Mouse (Mus musculus): ENCODE measurements at regions not wholly inside any gene's neighbourhood (a gene's known extent, or its start where the extent isn't known, plus 50 kb on each side); places are given as distances from the start of the nearest gene placed in this dataset.

- no peak for DNase-seq (ENCODE audit: low read depth, low spot score)
Measured at GRCm38 (mm10) chrX:99593872-99594487, 122.9 kb upstream of the Pja1 start.

DNA sequence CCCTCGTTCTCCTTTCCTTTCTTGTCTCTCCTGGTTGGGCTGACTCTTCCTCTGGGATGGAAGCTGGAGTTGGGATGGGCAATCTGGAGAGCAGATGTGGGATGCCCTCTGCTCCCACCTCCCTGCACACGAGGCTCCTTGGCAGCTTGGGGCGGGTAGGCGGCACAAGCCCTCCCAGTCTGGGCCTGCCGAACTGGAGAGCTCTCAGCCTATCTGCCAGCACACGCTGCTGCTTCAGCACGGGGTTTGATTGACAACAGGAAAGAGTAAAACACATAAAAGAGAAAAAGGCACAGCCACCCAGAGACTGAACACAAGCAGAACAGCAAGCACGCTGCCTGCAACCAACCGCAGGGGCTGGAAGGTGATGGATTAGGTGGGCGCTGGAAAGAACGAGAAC lies 121.9 kb upstream of the Pja1 start:
- no peak for DNase-seq (ENCODE audit: low read depth, low spot score)

- no peak for DNase-seq (ENCODE audit: low read depth, low spot score)
Measured at GRCm38 (mm10) chrX:99587284-99587683, 116.2 kb upstream of the Pja1 start.

- DNase-seq (ENCODE audit: low read depth, low spot score), result no peak
Measured at GRCm38 (mm10) chrX:99586282-99586681, 115.2 kb upstream of the Pja1 start.

GRCm38 (mm10) chrX:99585703-99586102 lies 114.6 kb upstream of the Pja1 start:
- DNase-seq (ENCODE audit: low read depth, low spot score), result no peak

DNA sequence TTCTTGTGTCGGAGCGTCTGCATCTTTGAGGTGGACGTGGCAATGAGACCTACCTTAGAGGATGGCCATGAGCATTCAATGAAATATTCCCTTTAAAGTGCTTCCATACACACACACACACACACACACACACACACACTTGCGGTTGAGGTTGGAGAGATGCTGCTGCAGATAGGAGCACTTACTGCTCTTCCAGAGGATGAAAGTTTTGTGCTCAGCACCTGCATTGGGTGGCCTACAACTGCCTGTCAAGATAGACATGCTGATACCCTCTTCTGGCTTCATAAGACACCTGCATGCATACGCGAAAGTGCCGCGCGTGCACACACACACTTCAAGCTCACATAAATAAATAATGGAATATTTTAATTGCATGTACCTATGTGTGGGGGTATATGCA lies 111.5 kb upstream of the Pja1 start:
- DNase-seq (ENCODE audit: low read depth, low spot score), result no peak

DNA sequence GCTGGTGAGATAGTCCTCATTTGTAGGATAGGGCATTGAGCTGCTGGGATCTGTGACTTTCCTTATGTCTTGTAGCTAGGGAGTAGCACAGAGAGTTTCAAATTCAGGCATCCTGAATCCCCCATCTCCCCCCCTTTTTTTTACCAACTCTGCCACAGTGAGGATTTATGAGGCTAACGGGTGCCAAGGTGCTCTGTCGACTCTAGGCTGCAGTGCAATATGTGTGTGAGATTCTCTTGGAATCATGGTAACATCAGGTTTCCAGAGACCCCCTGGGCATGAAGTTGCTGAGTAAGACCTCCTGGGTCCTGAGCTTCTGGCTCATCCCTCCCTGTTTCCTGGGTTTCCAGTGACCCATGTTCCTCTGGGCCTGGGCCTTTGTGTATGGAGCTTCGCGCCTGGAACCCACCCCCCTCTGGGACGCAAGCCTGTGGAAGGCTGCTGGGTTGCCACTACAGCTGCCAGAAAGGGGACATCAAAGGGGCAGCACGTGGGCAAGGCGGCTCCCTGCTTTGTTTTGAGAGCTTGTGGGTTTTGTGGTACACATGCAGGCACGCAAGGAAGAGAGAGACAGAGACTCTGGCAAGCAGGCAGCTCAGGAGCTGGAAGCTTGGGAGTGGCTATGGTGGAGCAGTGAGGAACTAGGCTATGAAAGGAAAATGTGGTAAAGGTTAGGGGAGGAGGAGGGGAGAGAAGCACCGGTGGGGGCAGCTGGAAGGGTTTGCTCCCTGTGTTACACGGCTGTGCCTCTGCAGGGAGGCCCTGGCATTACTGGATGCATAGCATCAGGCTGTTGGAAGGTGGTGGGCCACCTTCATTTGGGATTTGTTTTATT lies 110.8 kb upstream of the Pja1 start:
- no peak for DNase-seq (ENCODE audit: low read depth, low spot score)

GRCm38 (mm10) chrX:99579206-99579605 lies 108.1 kb upstream of the Pja1 start:
- no peak for DNase-seq (ENCODE audit: low read depth, low spot score)

- no peak for DNase-seq (ENCODE audit: low read depth, low spot score)
Measured at GRCm38 (mm10) chrX:99578796-99579195, 107.7 kb upstream of the Pja1 start.

DNA sequence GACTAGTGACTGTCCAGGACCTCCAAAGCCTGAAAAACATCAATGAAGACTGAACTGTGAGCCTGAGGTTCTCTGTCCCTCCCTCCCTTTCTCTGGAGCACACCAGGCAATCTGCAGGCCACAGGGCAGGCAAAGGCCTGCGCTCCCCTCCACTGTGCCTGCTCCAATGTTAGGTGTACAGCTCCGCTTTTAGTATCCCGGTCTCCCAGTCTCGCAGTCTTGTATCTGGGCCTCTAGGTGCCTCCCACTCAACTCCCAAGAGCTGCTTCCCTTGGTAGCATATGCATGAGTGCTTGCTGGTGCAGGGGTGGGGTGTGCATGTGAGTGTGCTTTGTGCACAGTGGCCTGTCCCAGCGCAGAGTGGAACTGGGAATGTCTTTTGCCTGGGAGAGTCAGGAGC lies 104.0 kb upstream of the Pja1 start:
- DNase-seq (ENCODE audit: low read depth, low spot score), result no peak

- DNase-seq (ENCODE audit: low read depth, low spot score), result no peak
Measured at GRCm38 (mm10) chrX:99574441-99575103, 103.5 kb upstream of the Pja1 start.

GRCm38 (mm10) chrX:99570161-99570560 lies 99.1 kb upstream of the Pja1 start:
- DNase-seq (ENCODE audit: low read depth, low spot score), result no peak

DNA sequence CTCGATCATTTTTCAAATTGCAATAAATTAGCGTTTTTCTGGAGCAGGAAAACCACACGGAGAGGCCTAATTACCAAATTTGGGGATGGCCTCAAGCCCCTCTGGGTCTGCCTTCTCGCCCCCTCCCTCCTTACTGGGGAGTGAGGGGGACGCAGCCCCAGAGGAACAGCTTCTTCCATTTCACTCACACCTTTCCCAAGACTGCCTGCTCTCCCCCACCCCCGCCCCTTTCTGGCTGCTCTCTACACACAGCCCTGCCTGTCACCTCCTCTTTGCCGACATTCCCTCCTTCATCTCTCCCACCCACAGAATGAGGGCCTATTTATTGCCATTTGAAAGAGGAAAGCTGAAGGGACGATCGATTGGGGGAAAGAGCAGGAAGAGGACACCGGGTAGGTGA lies 97.2 kb upstream of the Pja1 start:
- DNase-seq (ENCODE audit: low read depth, low spot score), result no peak

GRCm38 (mm10) chrX:99567367-99568164 lies 96.5 kb upstream of the Pja1 start:
- DNase-seq (ENCODE audit: low read depth, low spot score), result no peak

DNA sequence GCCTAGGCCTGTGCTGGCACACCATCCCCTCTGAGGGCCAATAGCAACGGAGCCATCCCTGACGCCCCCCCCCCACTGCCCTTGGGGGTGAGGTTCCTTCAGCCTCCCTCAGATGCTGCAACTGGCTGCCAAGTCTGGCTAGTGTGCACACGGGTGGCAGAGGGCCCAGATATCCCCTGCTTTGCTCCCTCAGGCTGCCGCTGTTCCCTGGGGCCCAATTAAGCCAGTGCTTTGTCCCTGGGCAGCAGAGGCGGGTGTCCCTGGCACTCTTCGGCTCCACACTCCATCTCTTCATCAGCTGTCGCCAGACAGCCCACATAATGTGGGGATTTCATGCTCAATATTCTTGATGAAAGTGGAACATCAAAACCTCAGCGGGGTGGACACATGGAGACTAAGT lies 90.9 kb upstream of the Pja1 start:
- DNase-seq (ENCODE audit: low read depth, low spot score), result no peak

- no peak for DNase-seq (ENCODE audit: low read depth, low spot score)
Measured at GRCm38 (mm10) chrX:99560699-99561098, 89.6 kb upstream of the Pja1 start.

GRCm38 (mm10) chrX:99556876-99557354 lies 85.8 kb upstream of the Pja1 start:
- no peak for DNase-seq (ENCODE audit: low read depth, low spot score)

DNA sequence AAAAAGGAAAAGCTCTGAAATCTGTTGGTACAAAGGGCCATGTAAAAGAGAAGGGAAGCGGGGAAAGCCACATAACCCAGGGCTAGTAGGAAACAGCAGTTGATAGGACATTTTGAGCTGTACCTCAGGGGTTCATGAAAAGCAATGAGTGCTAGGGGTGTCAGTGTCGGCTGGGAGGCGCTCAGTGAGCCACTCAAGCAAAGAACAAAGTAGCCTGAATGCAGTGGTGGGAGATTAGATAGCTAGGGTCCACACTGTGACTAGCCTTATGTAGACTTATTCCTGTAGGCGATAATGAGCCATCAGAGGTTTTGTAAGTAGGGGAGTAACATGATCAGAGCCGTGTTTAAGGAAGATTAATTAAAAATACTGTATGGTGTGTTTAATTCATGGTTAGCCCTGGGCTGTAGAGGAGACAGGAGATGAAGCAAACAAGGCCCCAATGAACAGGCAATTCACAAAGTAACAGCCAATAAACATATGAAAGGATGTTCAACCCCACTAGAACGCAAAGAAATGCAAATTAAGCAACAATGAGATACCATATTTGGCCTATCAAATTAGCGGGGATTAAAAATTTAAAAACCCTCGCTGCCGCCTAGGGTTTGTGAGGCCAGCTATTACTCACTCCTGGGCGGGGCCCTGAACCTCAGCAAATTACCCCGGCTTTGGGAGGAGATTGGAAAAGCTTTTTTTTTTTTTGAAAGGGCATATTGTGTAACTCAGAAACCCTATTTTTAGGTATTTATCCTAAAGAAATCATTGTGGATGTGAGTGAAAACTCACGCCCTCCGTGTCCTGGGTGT lies 85.1 kb upstream of the Pja1 start:
- no peak for DNase-seq (ENCODE audit: low read depth, low spot score)

- DNase-seq (ENCODE audit: low read depth, low spot score), result no peak
Measured at GRCm38 (mm10) chrX:99552778-99553177, 81.7 kb upstream of the Pja1 start.

GRCm38 (mm10) chrX:99550057-99550760 lies 79.1 kb upstream of the Pja1 start:
- no peak for DNase-seq (ENCODE audit: low read depth, low spot score)
